Mouse (Mus musculus) bone marrow macrophage, adult 2 months (primary cell): Measurements from ENCODE around the gene Picalm. TPM values are rescaled to one million over a fixed set of nuclear protein-coding genes. Genes with fewer than 3 reads are reported as not detected.

Source experiments
- H3K27ac ChIP-seq: 2 replicates; pipeline ENCODE4 v1.5.1; 2012; ENCODE audit warnings: low read depth, low read length; ENCODE audit not compliant: insufficient read depth
- H3K4me1 ChIP-seq: 2 replicates; pipeline ENCODE4 v1.6.1; 2012; ENCODE audit warnings: low read length; ENCODE audit not compliant: control insufficient read depth, insufficient read depth
- H3K4me3 ChIP-seq: 2 replicates; pipeline ENCODE4 v1.5.1; 2012; ENCODE audit warnings: mild to moderate bottlenecking, low read length, moderate library complexity; ENCODE audit not compliant: insufficient read depth
- CTCF ChIP-seq: IDR thresholded peaks from 2 replicates; pipeline ENCODE4 v1.5.1; 2012; ENCODE audit warnings: low read depth, mild to moderate bottlenecking, low read length, moderate library complexity
- POLR2A ChIP-seq: IDR thresholded peaks from 2 replicates; pipeline ENCODE4 v1.6.1; 2012; ENCODE audit warnings: mild to moderate bottlenecking, low read depth, low read length, borderline replicate concordance
- polyA plus RNA-seq: library from polyadenylated mRNA; stranded (reverse); fragments of >200 nt; gene quantifications from 2 replicates; pipeline ENCODE4 v1.2.4, GENCODE M21; 2012; ENCODE audit not compliant: missing spikeins, insufficient read depth, insufficient read length

Picalm gene
- 430 and 434 TPM in 2 replicates for polyA plus RNA-seq

- peaks cover 16% of the 10 kb centered on the region for H3K4me1 ChIP-seq
- peak within 1 kb of the TSS; percentile 98 for H3K27ac ChIP-seq
- TF ChIP-seq POLR2A, result 0 out of 2 replicates have a peak, but pooled peaks have one; percentile 54
- TF ChIP-seq CTCF, result no peak
- peak within 1 kb of the TSS; percentile 80 for H3K4me3 ChIP-seq
Measured at GRCm38 (mm10) chr7:90129732-90130392, at the start of gene Picalm. Gene Picalm, plus strand, starts transcription at chr7:90130213.

- TF ChIP-seq POLR2A, result no peak
- no peak for TF ChIP-seq CTCF
- H3K27ac ChIP-seq, result no peak overlapping the region
- no peaks in the 10 kb centered on the region for H3K4me1 ChIP-seq
- H3K4me3 ChIP-seq, result no peak overlapping the region
Measured at GRCm38 (mm10) chr7:90083799-90084198, 46.2 kb upstream of the Picalm start.

GRCm38 (mm10) chr7:90084531-90084930 lies 45.5 kb upstream of the Picalm start:
- Histone ChIP-seq H3K27ac (no peak overlapping the region), H3K4me1 (no peaks in the 10 kb centered on the region)
- no peak for TF ChIP-seq CTCF
- no peak for TF ChIP-seq POLR2A

GRCm38 (mm10) chr7:90085713-90086112 lies 44.3 kb upstream of the Picalm start:
- Histone ChIP-seq H3K4me3 (no peak overlapping the region), H3K4me1 (no peaks in the 10 kb centered on the region), H3K27ac (no peak overlapping the region)
- no peak for TF ChIP-seq POLR2A
- TF ChIP-seq CTCF, result no peak

More at GRCm38 (mm10) chr7:90084531-90084930, 45.5 kb upstream of the Picalm start:
- H3K4me3 ChIP-seq, result no peak overlapping the region

- Histone ChIP-seq H3K4me1 (no peaks in the 10 kb centered on the region), H3K27ac (no peak overlapping the region), H3K4me3 (no peak overlapping the region)
- TF ChIP-seq POLR2A, result no peak
Measured at GRCm38 (mm10) chr7:90086821-90087220, 43.2 kb upstream of the Picalm start.

- TF ChIP-seq CTCF, result no peak
- TF ChIP-seq POLR2A, result no peak
- Histone ChIP-seq H3K4me3 (no peak overlapping the region), H3K27ac (no peak overlapping the region), H3K4me1 (no peaks in the 10 kb centered on the region)
Measured at GRCm38 (mm10) chr7:90090996-90091395, 39.0 kb upstream of the Picalm start.

- Histone ChIP-seq H3K27ac (no peak overlapping the region), H3K4me3 (no peak overlapping the region), H3K4me1 (no peaks in the 10 kb centered on the region)
- no peak for TF ChIP-seq CTCF
- no peak for TF ChIP-seq POLR2A
Measured at GRCm38 (mm10) chr7:90091756-90092155, 38.3 kb upstream of the Picalm start.

- H3K4me3 ChIP-seq, result no peak overlapping the region
- TF ChIP-seq CTCF, result no peak
- no peak for TF ChIP-seq POLR2A
- no peak overlapping the region for H3K27ac ChIP-seq
- H3K4me1 ChIP-seq, result no peaks in the 10 kb centered on the region
Measured at GRCm38 (mm10) chr7:90092452-90093450, 37.3 kb upstream of the Picalm start.

- H3K4me3 ChIP-seq, result no peak overlapping the region
- H3K27ac ChIP-seq, result no peak overlapping the region
- no peak for TF ChIP-seq POLR2A
- TF ChIP-seq CTCF, result no peak
- H3K4me1 ChIP-seq, result no peaks in the 10 kb centered on the region
Measured at GRCm38 (mm10) chr7:90095097-90095496, 34.9 kb upstream of the Picalm start.
